Mouse (Mus musculus): ENCODE measurements around the gene Camk1d.

DNA sequence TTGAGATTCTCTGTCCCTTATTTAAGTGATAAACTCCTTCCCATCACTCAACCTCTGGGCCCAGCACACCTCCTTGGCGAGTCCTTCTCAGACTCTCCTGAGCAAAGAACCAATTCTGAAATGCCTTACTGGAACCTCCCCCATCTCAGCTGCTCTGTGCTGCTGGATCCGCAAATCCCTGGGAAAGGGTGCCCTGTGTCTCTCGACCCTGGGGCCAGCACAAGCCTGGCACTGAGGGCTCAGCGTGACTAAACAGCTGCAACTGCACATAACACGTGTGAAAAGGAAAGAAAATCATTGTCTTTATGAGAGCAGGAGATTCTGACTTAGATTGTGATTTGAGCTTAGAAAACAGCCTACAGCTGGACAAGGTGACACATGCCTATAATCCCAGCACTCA is 52.4 kb downstream of the Camk1d start:
- no peak for TF ChIP-seq POLR2AphosphoS5 (IDR thresholded peaks at IDR 0.05; ENCODE audit: insufficient replicate concordance, low read depth, low read length)
- no peak for TF ChIP-seq CTCF (IDR thresholded peaks at IDR 0.05; ENCODE audit: low read depth, low read length)
